Mouse (Mus musculus) myocyte (in vitro differentiated cells): ENCODE measurements around the gene 4930404N11Rik. TPM values are rescaled to one million over a fixed set of nuclear protein-coding genes. Genes with fewer than 3 reads are reported as not detected.

Experiments used
- H3K27me3 ChIP-seq: one replicate; pipeline ENCODE4 v1.6.1; 2011; ENCODE audit not compliant: control insufficient read depth, insufficient read depth, insufficient read length
- H3K36me3 ChIP-seq: one replicate; pipeline ENCODE4 v1.6.1; 2011; ENCODE audit not compliant: control insufficient read depth, insufficient read depth
- H3K4me2 ChIP-seq: one replicate; pipeline ENCODE4 v1.6.1; 2011; ENCODE audit warnings: low read depth, control low read depth
- H3K4me3 ChIP-seq: one replicate; pipeline ENCODE4 v1.5.1; 2011; ENCODE audit warnings: mild to moderate bottlenecking, control low read depth, moderate library complexity
- H3K79me2 ChIP-seq: one replicate; pipeline ENCODE4 v1.6.1; 2011; ENCODE audit not compliant: control insufficient read depth, insufficient read depth
- H3ac ChIP-seq: one replicate; pipeline ENCODE4 v1.6.1; 2011; ENCODE audit not compliant: control insufficient read depth, insufficient read length
- CEBPB ChIP-seq: IDR thresholded peaks from 2 replicates; pipeline ENCODE4 v1.6.1; 2011; ENCODE audit warnings: mild to moderate bottlenecking, moderate library complexity; ENCODE audit not compliant: poor library complexity, insufficient read depth, severe bottlenecking
- E2F4 ChIP-seq: IDR thresholded peaks from one replicate; pipeline ENCODE4 v1.6.1; 2011; ENCODE audit warnings: mild to moderate bottlenecking, control low read depth, moderate library complexity; ENCODE audit not compliant: insufficient read depth
- MAX ChIP-seq: IDR thresholded peaks from one replicate; pipeline ENCODE4 v1.6.1; 2011; ENCODE audit warnings: low read depth, mild to moderate bottlenecking, control low read depth
- MYOD1 ChIP-seq, 3 experiments: IDR thresholded peaks; one replicate each; pipeline ENCODE4 v1.6.1; 2011; ENCODE audit warnings: control low read depth in 2 of 3, low read depth in 2 of 3, mild to moderate bottlenecking in 2 of 3, moderate library complexity in 1 of 3; ENCODE audit not compliant: insufficient read length in 2 of 3, control insufficient read depth in 1 of 3
- MYOG ChIP-seq, 3 experiments: IDR thresholded peaks; one replicate each; pipeline ENCODE4 v1.6.1; 2011; ENCODE audit warnings: control low read depth in 2 of 3, low read depth in 2 of 3, mild to moderate bottlenecking in 2 of 3; ENCODE audit not compliant: insufficient read length in 2 of 3, control insufficient read depth in 1 of 3, insufficient read depth in 1 of 3
- POLR2A ChIP-seq: IDR thresholded peaks from one replicate; pipeline ENCODE4 v1.6.1; 2011; ENCODE audit warnings: low read depth, mild to moderate bottlenecking, control low read depth, moderate library complexity; ENCODE audit not compliant: insufficient read length
- POLR2AphosphoS2 ChIP-seq: IDR thresholded peaks from one replicate; pipeline ENCODE4 v1.6.1; 2011; ENCODE audit warnings: low read depth, control low read depth; ENCODE audit not compliant: insufficient read length
- REST ChIP-seq: IDR thresholded peaks from one replicate; pipeline ENCODE4 v1.6.1; 2011; ENCODE audit warnings: mild to moderate bottlenecking, control low read depth, moderate library complexity; ENCODE audit not compliant: insufficient read depth, insufficient read length
- SRF ChIP-seq: IDR thresholded peaks from one replicate; pipeline ENCODE4 v1.6.1; 2011; ENCODE audit warnings: low read depth; ENCODE audit not compliant: control insufficient read depth, insufficient read length
- TCF12 ChIP-seq: IDR thresholded peaks from one replicate; pipeline ENCODE4 v1.6.1; 2011; ENCODE audit warnings: mild to moderate bottlenecking, control low read depth; ENCODE audit not compliant: poor library complexity, insufficient read depth, severe bottlenecking
- TCF3 ChIP-seq: IDR thresholded peaks from one replicate; pipeline ENCODE4 v1.6.1; 2011; ENCODE audit warnings: low read depth, control low read depth; ENCODE audit not compliant: insufficient read length
- USF1 ChIP-seq: IDR thresholded peaks from one replicate; pipeline ENCODE4 v1.6.1; 2011; ENCODE audit warnings: low read depth, mild to moderate bottlenecking, control low read depth, moderate library complexity
- polyA plus RNA-seq: library from polyadenylated mRNA; unstranded; fragments of >200 nt; fragmentation: generic; extraction: Trizol; gene quantifications from one replicate; pipeline ENCODE4 v1.2.1, GENCODE M21; 2012; ENCODE audit warnings: missing spikeins

4930404N11Rik gene
- polyA plus RNA-seq, 1 experiment = 0.92 TPM

DNA sequence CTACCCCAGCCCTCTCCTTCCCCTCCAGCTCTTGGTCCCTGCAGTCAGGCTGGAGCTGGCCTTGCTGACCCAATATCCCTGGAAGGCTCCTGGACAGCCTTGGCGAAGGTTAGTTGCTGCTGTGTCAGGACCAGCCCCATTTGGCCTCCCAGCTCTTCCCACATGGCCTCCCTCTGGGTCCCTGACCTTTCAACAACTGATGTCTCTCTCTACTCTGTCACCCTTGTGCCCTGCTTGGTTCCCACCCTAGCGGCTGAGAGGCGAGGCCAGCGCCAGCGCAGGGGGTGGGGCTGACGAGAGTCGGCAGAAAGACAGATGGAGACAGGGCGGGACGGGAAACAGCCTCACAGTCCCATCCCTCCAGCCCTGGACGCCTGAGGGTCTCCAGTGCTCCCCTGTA is 37.2 kb downstream of the 4930404N11Rik start, which contains the start of gene Tbxa2r:
TSS of gene Tbxa2r (plus strand) at position 346 of the 400 bp plus-strand sequence.
- no peak within 1 kb of the TSS for H3K4me2 ChIP-seq
- H3ac ChIP-seq = no peak within 1 kb of the TSS
- peaks cover 10% of the 10 kb centered on the region for H3K36me3 ChIP-seq
- TF ChIP-seq SRF (no peak), POLR2AphosphoS2 (no peak), TCF3 (no peak), REST (no peak), CEBPB (no peak), MYOG (IDR thresholded peaks at IDR 0.05; ENCODE audit: control insufficient read depth in 1 of 3, insufficient read depth in 1 of 3, insufficient read length in 2 of 3, low read depth in 2 of 3) (no peak), MYOD1 (IDR thresholded peaks at IDR 0.05; ENCODE audit: control insufficient read depth in 1 of 3, insufficient read length in 2 of 3, low read depth in 2 of 3) (no peak)
- H3K4me3 ChIP-seq = no peak within 1 kb of the TSS
- no peaks in the 10 kb centered on the region for H3K27me3 ChIP-seq
- H3K79me2 ChIP-seq = no peaks in the 10 kb centered on the region

DNA sequence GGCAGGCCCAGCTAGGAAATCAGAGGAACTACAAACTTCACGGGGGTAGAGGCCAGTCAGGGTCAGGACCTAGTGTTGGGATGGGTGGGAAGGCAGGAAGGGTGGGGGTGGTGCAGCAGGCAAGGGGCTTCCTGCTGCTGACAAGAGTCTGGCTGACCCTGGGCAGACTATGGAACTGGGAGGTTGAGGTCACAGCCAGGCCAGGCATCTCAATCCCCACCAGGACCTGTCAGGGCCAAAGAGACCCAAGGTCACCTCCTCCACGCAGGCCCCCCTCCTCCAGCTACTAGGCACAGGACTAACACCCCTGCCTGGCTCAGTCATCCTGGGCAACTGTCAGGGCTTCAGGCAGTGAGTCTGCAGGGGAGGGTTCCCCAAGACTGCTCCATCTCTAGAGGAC is 37.7 kb downstream of the 4930404N11Rik start:
- H3K4me3 ChIP-seq = no peak overlapping the region
- H3K79me2 ChIP-seq = peaks cover 2% of the 10 kb centered on the region
- TF ChIP-seq POLR2AphosphoS2 (peak; percentile 12), CEBPB (no peak), SRF (no peak), MAX (no peak)
- H3K4me2 ChIP-seq = no peak overlapping the region
- H3ac ChIP-seq = no peak overlapping the region
- H3K27me3 ChIP-seq = no peaks in the 10 kb centered on the region
- H3K36me3 ChIP-seq = peaks cover 10% of the 10 kb centered on the region

DNA sequence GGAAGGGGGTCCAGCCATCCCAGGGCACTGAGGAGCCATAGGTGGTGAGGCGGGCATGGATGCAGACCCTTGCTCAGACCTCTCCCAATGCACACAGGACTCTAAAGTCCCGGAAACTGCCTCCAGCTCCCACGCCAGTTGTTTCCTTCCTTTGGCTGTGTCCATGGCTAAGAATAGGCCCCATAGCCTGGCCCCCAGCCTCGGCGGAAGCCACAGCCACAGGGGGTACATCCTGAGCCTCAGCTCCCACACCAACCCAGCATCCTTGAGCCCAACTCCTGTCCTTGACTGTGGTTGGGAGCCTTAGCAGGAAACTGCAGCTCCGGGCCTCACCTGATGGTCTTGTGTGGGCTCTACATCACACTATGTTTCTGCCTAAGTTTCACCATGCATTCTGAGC is 38.8 kb downstream of the 4930404N11Rik start:
- peaks cover 10% of the 10 kb centered on the region for H3K36me3 ChIP-seq
- H3K27me3 ChIP-seq = no peaks in the 10 kb centered on the region
- H3ac ChIP-seq = no peak overlapping the region
- H3K4me2 ChIP-seq = no peak overlapping the region
- peaks cover 13% of the 10 kb centered on the region for H3K79me2 ChIP-seq
- TF ChIP-seq POLR2AphosphoS2 = no peak
- TF ChIP-seq SRF = no peak
- no peak for TF ChIP-seq TCF3
- no peak for TF ChIP-seq POLR2A
- no peak for TF ChIP-seq MYOD1 (IDR thresholded peaks at IDR 0.05; ENCODE audit: control insufficient read depth in 1 of 3, insufficient read length in 2 of 3, low read depth in 2 of 3)
- no peak for TF ChIP-seq MAX
- no peak for TF ChIP-seq E2F4
- TF ChIP-seq MYOG (IDR thresholded peaks at IDR 0.05; ENCODE audit: control insufficient read depth in 1 of 3, insufficient read depth in 1 of 3, insufficient read length in 2 of 3, low read depth in 2 of 3) = no peak
- TF ChIP-seq REST = no peak
- no peak for TF ChIP-seq CEBPB
- TF ChIP-seq TCF12 = no peak
- TF ChIP-seq USF1 = no peak
- H3K4me3 ChIP-seq = no peak overlapping the region

- H3K36me3 ChIP-seq = peaks cover 10% of the 10 kb centered on the region
- H3K4me2 ChIP-seq = no peak overlapping the region
- peaks cover 19% of the 10 kb centered on the region for H3K79me2 ChIP-seq
- no peak overlapping the region for H3ac ChIP-seq
- TF ChIP-seq CEBPB = no peak
- TF ChIP-seq USF1 = no peak
- no peak for TF ChIP-seq MAX
- TF ChIP-seq TCF12 = no peak
- TF ChIP-seq MYOD1 (IDR thresholded peaks at IDR 0.05; ENCODE audit: control insufficient read depth in 1 of 3, insufficient read length in 2 of 3, low read depth in 2 of 3) = no peak
- no peak for TF ChIP-seq MYOG (IDR thresholded peaks at IDR 0.05; ENCODE audit: control insufficient read depth in 1 of 3, insufficient read depth in 1 of 3, insufficient read length in 2 of 3, low read depth in 2 of 3)
- TF ChIP-seq SRF = no peak
- no peak for TF ChIP-seq POLR2A
- no peak for TF ChIP-seq POLR2AphosphoS2
- no peak for TF ChIP-seq REST
- TF ChIP-seq TCF3 = no peak
- H3K4me3 ChIP-seq = no peak overlapping the region
- H3K27me3 ChIP-seq = no peaks in the 10 kb centered on the region
Observed at GRCm38 (mm10) chr10:81325781-81326180, 39.8 kb downstream of the 4930404N11Rik start.

- TF ChIP-seq POLR2A (no peak), TCF3 (no peak), REST (no peak), MYOD1 (IDR thresholded peaks at IDR 0.05; ENCODE audit: control insufficient read depth in 1 of 3, insufficient read length in 2 of 3, low read depth in 2 of 3) (no peak), E2F4 (no peak), SRF (no peak), MAX (no peak), MYOG (IDR thresholded peaks at IDR 0.05; ENCODE audit: control insufficient read depth in 1 of 3, insufficient read depth in 1 of 3, insufficient read length in 2 of 3, low read depth in 2 of 3) (no peak), USF1 (no peak), POLR2AphosphoS2 (no peak), CEBPB (no peak), TCF12 (no peak)
- H3K4me3 ChIP-seq = no peak overlapping the region
- peaks cover 10% of the 10 kb centered on the region for H3K36me3 ChIP-seq
- no peak overlapping the region for H3K4me2 ChIP-seq
- H3K27me3 ChIP-seq = no peaks in the 10 kb centered on the region
- no peak overlapping the region for H3ac ChIP-seq
- H3K79me2 ChIP-seq = peaks cover 19% of the 10 kb centered on the region
Observed at GRCm38 (mm10) chr10:81325176-81325575, 40.4 kb downstream of the 4930404N11Rik start.
